Mouse (Mus musculus) adrenal gland, adult (tissue): ENCODE results near the gene Cyld.
"Not testable (repeated sequence)": the region's sequence is repeated elsewhere in the genome, so short reads cannot be mapped to it uniquely, and the experiment has no call there.

ENCODE experiments used
- DNase-seq, 2 experiments: peaks; one replicate each; pipeline ENCODE4 v3.0.0; 2022 to 2023; ENCODE audit warnings: low spot score in 1 of 2; ENCODE audit not compliant: inconsistent age in 2 of 2

Cyld gene

DNA sequence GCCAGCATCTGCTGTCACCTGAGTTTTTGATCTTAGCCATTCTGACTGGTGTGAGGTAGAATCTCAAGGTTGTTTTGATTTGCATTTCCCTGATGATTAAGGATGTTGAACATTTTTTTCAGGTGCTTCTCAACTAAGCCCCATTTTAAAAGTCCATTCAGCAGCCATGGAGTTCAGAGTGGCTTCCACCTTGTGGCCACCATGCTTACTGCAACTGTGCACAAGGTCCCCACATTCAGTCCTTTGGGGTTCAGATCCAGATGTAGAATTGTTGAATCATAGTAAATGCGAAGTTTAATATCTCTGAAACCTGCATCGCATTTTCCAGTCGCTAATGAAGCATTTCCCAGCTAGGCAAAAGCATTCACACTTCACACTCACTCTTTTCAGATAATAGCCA, 91.5 kb downstream of the Cyld start:
- DNase-seq: not testable (repeated sequence)

DNA sequence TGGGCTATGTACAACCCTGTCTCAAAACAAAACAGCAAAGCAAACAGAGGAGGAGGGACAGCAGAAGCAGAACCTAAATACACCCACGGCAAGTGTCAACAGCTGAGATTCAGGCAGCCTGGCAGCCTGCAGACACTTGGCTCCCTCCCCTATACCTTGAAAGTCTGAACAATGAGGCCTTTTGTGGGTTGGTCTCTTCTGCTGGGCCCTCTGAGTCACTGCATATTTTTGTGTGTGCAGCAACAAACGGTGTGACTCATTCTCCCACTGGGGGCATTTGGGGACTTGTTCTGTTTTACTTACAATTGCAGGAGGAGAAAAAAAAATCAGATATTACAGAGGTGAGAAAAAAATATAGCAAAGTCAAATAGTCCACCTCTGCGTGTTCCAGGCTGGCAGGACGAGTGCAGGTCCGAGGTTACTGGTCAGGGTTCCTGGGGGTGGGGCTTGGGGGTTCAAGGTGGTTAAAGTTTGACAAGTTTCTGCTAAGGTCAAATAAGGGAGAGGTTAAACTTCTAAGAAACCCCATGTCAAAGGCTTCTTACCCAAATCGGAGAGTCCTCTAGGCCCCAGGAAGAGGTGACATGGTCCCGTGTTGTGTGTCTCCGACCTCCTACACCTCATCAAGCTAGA, 96.0 kb downstream of the Cyld start:
- DNase-seq: peak; percentile 73 to 87

DNA sequence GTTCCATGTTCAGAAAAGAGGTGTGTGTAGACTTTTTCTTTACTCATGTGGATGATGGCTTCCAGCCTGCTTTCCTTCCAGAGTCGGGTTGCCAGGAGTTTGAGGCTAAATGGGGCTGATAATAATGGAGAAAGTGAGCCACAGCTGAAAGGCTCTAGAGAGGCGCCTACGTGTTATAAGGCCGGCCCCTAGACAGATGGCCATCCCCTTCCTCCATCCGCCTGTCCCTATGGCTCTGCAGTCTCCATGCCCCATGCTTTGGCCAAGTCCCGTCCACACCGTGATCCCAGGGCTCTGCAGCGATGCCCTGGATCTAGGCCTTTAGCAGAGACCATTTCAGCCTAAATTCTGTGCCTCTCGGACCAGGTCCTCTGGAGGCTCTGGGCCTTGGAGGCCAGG, 96.5 kb downstream of the Cyld start:
- peak in 1 of 2 experiments; percentile 26 for DNase-seq

DNA sequence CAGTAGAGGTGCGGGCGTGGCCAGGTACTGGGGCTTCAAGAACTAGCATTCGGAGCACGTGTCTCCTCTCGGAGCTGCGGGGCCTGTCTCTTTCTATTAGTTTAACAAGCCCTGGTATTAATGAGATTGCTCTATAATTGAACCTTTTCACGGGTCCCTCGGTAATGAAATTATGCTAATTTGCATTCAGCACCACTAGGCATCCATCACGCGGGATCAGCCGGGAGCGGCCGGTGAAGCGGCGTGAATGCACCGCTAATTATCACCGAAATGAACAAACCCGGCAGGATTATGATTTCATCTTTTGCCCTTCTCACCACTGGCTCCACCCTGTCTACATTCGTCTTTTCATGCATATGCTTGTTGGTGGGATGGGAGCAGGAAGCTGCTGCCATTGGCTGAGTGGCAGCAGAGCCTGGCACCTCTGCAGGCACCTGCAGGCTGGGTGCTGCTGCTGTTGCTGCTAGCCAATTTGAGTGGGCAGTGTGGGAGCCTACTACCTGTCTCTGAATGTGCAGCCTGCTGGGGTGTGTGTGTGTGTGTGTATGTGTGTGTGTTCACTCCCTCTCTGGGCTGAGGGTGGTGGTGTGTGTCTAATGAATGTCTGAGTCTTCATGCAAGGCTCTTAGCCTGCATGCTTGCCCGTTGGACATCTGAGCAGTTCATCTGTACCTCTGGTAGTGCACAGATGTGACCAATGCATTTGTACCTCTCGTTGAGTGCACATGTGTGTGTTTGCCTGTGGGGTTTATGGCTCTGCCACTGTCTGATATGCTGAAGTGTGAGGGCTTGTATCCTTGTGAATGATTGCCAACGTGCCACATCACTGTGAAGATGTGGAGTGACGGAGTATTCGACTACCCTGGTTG, 97.2 kb downstream of the Cyld start:
- no peak for DNase-seq

DNA sequence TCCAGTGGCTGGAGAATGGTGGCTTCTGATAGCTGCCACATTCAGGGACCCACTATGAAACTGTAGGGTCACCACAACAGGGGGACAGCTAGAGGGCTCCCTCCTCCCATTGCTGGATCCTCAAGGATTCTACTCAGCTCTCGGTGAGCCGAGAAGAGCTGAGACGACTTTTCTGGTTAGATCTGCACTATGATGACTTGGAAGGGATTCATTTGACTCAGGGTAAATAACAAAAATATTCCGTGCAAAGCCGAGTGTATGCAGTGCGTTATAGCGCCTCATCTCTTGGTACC, 97.7 kb downstream of the Cyld start:
- DNase-seq: no peak

DNA sequence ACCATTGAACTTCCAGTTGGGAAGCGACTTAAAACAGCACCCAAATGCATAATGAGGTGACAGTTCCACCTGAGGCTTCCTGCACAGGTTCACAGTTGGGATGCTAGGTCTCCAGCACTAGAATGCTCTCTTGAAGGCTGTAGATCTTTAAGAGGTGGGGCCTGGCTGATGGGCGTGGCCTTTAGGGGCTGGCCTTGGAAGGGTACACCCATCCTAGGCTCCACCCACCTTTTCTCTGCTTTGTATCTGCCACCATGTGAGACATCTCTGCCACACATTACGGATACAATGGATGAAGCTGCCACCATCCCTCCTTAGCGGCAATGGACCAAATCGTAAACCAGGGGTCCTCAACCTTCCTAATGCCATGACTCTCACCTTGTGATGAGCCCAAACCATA, 99.1 kb downstream of the Cyld start:
- DNase-seq: no peak

DNA sequence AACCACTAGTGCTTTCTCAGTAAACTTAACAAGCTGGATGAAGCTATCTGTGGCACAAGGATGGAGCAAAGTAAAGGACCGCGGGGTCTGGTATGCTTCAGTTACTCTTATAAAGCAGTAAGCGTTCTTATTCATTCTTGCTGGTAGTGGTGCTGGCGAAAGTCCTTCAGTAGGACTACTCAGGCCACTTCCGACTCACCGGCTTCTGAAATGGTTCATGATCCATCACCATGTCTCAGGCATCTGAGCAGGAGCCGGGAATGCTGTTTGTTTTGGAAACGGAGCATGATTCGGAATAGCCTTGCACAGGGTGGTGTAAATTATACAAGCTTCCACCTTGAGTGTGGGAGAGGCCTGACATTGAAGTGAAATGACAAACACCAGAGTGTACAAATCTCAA, 99.8 kb downstream of the Cyld start:
- no peak for DNase-seq
